Mouse (Mus musculus): ENCODE measurements around the gene Ptgdr2. TPM values are rescaled to one million over a fixed set of nuclear protein-coding genes. Genes with fewer than 3 reads are reported as not detected.
A peak's percentile ranks its signal among the peaks of the same experiment; 100 is the strongest.

Gene Ptgdr2
- polyA plus RNA-seq, 1 experiment from 2014 or later, result 0.20 TPM

- no peak for ATAC-seq
- H3K4me1 ChIP-seq (ENCODE audit: control insufficient read depth, insufficient read depth, low read depth, low read length), result no peaks in the 10 kb centered on the region
- H3K4me3 ChIP-seq (ENCODE audit: low read length), result no peak overlapping the region
- H3K27me3 ChIP-seq (replicated peaks; ENCODE audit: control insufficient read depth, insufficient read depth, low read length), result no peaks in the 10 kb centered on the region
- H3K9ac ChIP-seq (ENCODE audit: low read depth, low read length), result no peak overlapping the region
- H3K9me3 ChIP-seq (ENCODE audit: control insufficient read depth, low read length), result peaks cover 2% of the 10 kb centered on the region
- H3K4me2 ChIP-seq (ENCODE audit: low read length), result no peak overlapping the region
- no peak overlapping the region for H3K27ac ChIP-seq (ENCODE audit: low read depth, low read length)
- 51% methylated on average over 4 of the region's 4 CpGs for WGBS
- no peaks in the 10 kb centered on the region for H3K36me3 ChIP-seq (ENCODE audit: control insufficient read depth, insufficient read depth, low read length)
Measured at GRCm38 (mm10) chr19:10976318-10976717, 39.4 kb downstream of the Ptgdr2 start.

GRCm38 (mm10) chr19:10979184-10980168 lies 42.5 kb downstream of the Ptgdr2 start:
- no peak overlapping the region for H3K27ac ChIP-seq (ENCODE audit: low read depth, low read length)
- no peaks in the 10 kb centered on the region for H3K4me1 ChIP-seq (ENCODE audit: control insufficient read depth, insufficient read depth, low read depth, low read length)
- no peak overlapping the region for H3K4me3 ChIP-seq (ENCODE audit: low read length)
- no peaks in the 10 kb centered on the region for H3K9me3 ChIP-seq (ENCODE audit: control insufficient read depth, low read length)
- no peak overlapping the region; the same call in 1 of the 2 replicates for H3K9ac ChIP-seq (ENCODE audit: low read depth, low read length)
- ATAC-seq, result peak; percentile 41
- no peaks in the 10 kb centered on the region for H3K27me3 ChIP-seq (replicated peaks; ENCODE audit: control insufficient read depth, insufficient read depth, low read length)
- WGBS, result 13% methylated on average over 18 of the region's 18 CpGs
- H3K36me3 ChIP-seq (ENCODE audit: control insufficient read depth, insufficient read depth, low read length), result no peaks in the 10 kb centered on the region
- H3K4me2 ChIP-seq (ENCODE audit: low read length), result peak overlapping the region; percentile 27

GRCm38 (mm10) chr19:10980210-10980609 lies 43.2 kb downstream of the Ptgdr2 start:
- Histone ChIP-seq H3K27me3 (replicated peaks; ENCODE audit: control insufficient read depth, insufficient read depth, low read length) (no peaks in the 10 kb centered on the region), H3K4me2 (ENCODE audit: low read length) (no peak overlapping the region), H3K9me3 (ENCODE audit: control insufficient read depth, low read length) (no peaks in the 10 kb centered on the region), H3K4me3 (ENCODE audit: low read length) (no peak overlapping the region), H3K27ac (ENCODE audit: low read depth, low read length) (no peak overlapping the region), H3K9ac (ENCODE audit: low read depth, low read length) (no peak overlapping the region), H3K36me3 (ENCODE audit: control insufficient read depth, insufficient read depth, low read length) (no peaks in the 10 kb centered on the region), H3K4me1 (ENCODE audit: control insufficient read depth, insufficient read depth, low read depth, low read length) (no peaks in the 10 kb centered on the region)
- 0 out of 2 replicates have a peak, but pooled peaks have one; percentile 35 for ATAC-seq
- WGBS, result 94% methylated on average over 5 of the region's 5 CpGs

- ATAC-seq, result no peak
- 30% methylated on average over 13 of the region's 14 CpGs for WGBS
- no peaks in the 10 kb centered on the region for H3K36me3 ChIP-seq (ENCODE audit: control insufficient read depth, insufficient read depth, low read length)
- no peak overlapping the region for H3K9ac ChIP-seq (ENCODE audit: low read depth, low read length)
- no peak overlapping the region for H3K4me3 ChIP-seq (ENCODE audit: low read length)
- H3K4me1 ChIP-seq (ENCODE audit: control insufficient read depth, insufficient read depth, low read depth, low read length), result no peaks in the 10 kb centered on the region
- H3K27me3 ChIP-seq (replicated peaks; ENCODE audit: control insufficient read depth, insufficient read depth, low read length), result no peaks in the 10 kb centered on the region
- no peak overlapping the region for H3K4me2 ChIP-seq (ENCODE audit: low read length)
- no peak overlapping the region for H3K27ac ChIP-seq (ENCODE audit: low read depth, low read length)
- no peaks in the 10 kb centered on the region for H3K9me3 ChIP-seq (ENCODE audit: control insufficient read depth, low read length)
Measured at GRCm38 (mm10) chr19:10983146-10983545, 46.2 kb downstream of the Ptgdr2 start.

- Histone ChIP-seq H3K27me3 (replicated peaks; ENCODE audit: control insufficient read depth, insufficient read depth, low read length) (no peaks in the 10 kb centered on the region), H3K36me3 (ENCODE audit: control insufficient read depth, insufficient read depth, low read length) (no peaks in the 10 kb centered on the region), H3K9ac (ENCODE audit: low read depth, low read length) (no peak overlapping the region), H3K4me3 (ENCODE audit: low read length) (no peak overlapping the region), H3K9me3 (ENCODE audit: control insufficient read depth, low read length) (no peaks in the 10 kb centered on the region), H3K4me2 (ENCODE audit: low read length) (no peak overlapping the region), H3K4me1 (ENCODE audit: control insufficient read depth, insufficient read depth, low read depth, low read length) (no peaks in the 10 kb centered on the region), H3K27ac (ENCODE audit: low read depth, low read length) (no peak overlapping the region)
- WGBS, result 88% methylated on average over 13 of the region's 13 CpGs
- no peak for ATAC-seq
Measured at GRCm38 (mm10) chr19:10984551-10984950, 47.6 kb downstream of the Ptgdr2 start.

- Histone ChIP-seq H3K4me3 (ENCODE audit: low read length) (no peak overlapping the region), H3K9ac (ENCODE audit: low read depth, low read length) (no peak overlapping the region), H3K36me3 (ENCODE audit: control insufficient read depth, insufficient read depth, low read length) (no peaks in the 10 kb centered on the region), H3K9me3 (ENCODE audit: control insufficient read depth, low read length) (no peaks in the 10 kb centered on the region), H3K27ac (ENCODE audit: low read depth, low read length) (no peak overlapping the region), H3K4me1 (ENCODE audit: control insufficient read depth, insufficient read depth, low read depth, low read length) (no peaks in the 10 kb centered on the region), H3K27me3 (replicated peaks; ENCODE audit: control insufficient read depth, insufficient read depth, low read length) (no peaks in the 10 kb centered on the region), H3K4me2 (ENCODE audit: low read length) (no peak overlapping the region)
- ATAC-seq, result no peak
- 87% methylated on average over 4 of the region's 4 CpGs for WGBS
Measured at GRCm38 (mm10) chr19:10985889-10986288, 48.9 kb downstream of the Ptgdr2 start.

GRCm38 (mm10) chr19:10988563-10988962 lies 51.6 kb downstream of the Ptgdr2 start:
- no peak overlapping the region for H3K4me3 ChIP-seq (ENCODE audit: low read length)
- 91% methylated on average over 1 of the region's 1 CpGs for WGBS
- no peaks in the 10 kb centered on the region for H3K36me3 ChIP-seq (ENCODE audit: control insufficient read depth, insufficient read depth, low read length)
- H3K4me1 ChIP-seq (ENCODE audit: control insufficient read depth, insufficient read depth, low read depth, low read length), result no peaks in the 10 kb centered on the region
- H3K27me3 ChIP-seq (replicated peaks; ENCODE audit: control insufficient read depth, insufficient read depth, low read length), result no peaks in the 10 kb centered on the region
- H3K9me3 ChIP-seq (ENCODE audit: control insufficient read depth, low read length), result no peaks in the 10 kb centered on the region
- H3K9ac ChIP-seq (ENCODE audit: low read depth, low read length), result no peak overlapping the region
- H3K27ac ChIP-seq (ENCODE audit: low read depth, low read length), result no peak overlapping the region
- H3K4me2 ChIP-seq (ENCODE audit: low read length), result no peak overlapping the region
- ATAC-seq, result no peak

GRCm38 (mm10) chr19:10990751-10991150 lies 53.8 kb downstream of the Ptgdr2 start:
- no peak for ATAC-seq
- no peak overlapping the region for H3K27ac ChIP-seq (ENCODE audit: low read depth, low read length)

GRCm38 (mm10) chr19:10991911-10992310 lies 55.0 kb downstream of the Ptgdr2 start:
- Histone ChIP-seq H3K27me3 (replicated peaks; ENCODE audit: control insufficient read depth, insufficient read depth, low read length) (no peaks in the 10 kb centered on the region), H3K4me3 (ENCODE audit: low read length) (no peak overlapping the region), H3K27ac (ENCODE audit: low read depth, low read length) (no peak overlapping the region), H3K4me2 (ENCODE audit: low read length) (no peak overlapping the region), H3K36me3 (ENCODE audit: control insufficient read depth, insufficient read depth, low read length) (no peaks in the 10 kb centered on the region), H3K9ac (ENCODE audit: low read depth, low read length) (no peak overlapping the region), H3K4me1 (ENCODE audit: control insufficient read depth, insufficient read depth, low read depth, low read length) (no peaks in the 10 kb centered on the region), H3K9me3 (ENCODE audit: control insufficient read depth, low read length) (no peaks in the 10 kb centered on the region)
- no peak for ATAC-seq

More at GRCm38 (mm10) chr19:10990751-10991150, 53.8 kb downstream of the Ptgdr2 start:
- Histone ChIP-seq H3K27me3 (replicated peaks; ENCODE audit: control insufficient read depth, insufficient read depth, low read length) (no peaks in the 10 kb centered on the region), H3K36me3 (ENCODE audit: control insufficient read depth, insufficient read depth, low read length) (no peaks in the 10 kb centered on the region), H3K4me2 (ENCODE audit: low read length) (no peak overlapping the region), H3K4me1 (ENCODE audit: control insufficient read depth, insufficient read depth, low read depth, low read length) (no peaks in the 10 kb centered on the region), H3K9me3 (ENCODE audit: control insufficient read depth, low read length) (no peaks in the 10 kb centered on the region), H3K4me3 (ENCODE audit: low read length) (no peak overlapping the region), H3K9ac (ENCODE audit: low read depth, low read length) (no peak overlapping the region)
- 45% methylated on average over 1 of the region's 1 CpGs for WGBS
